In genomic region chr4:117252755-117253154, GRCm38 (mm10) we compare ENCODE assay signal across 9 mouse cellular contexts. TPM values are rescaled to one million over a fixed set of nuclear protein-coding genes. Genes with fewer than 3 reads are reported as not detected.
A peak's percentile ranks its signal among the peaks of the same experiment; 100 is the strongest.
DNase-seq lines count a peak whose midpoint lies in the region; ATAC-seq and TF ChIP-seq lines count a peak whose summit lies in the region.
"Had no signal": no experiment of that assay in that cellular context is flagged by ENCODE, and none has a peak within 500 bp of the region (broad histone marks: within the 10 kb centered on the region; RNA-seq: fewer than 3 reads in every experiment).

No protein-coding gene starts in this region.

- peak overlapping the region; percentile 87 for H3K27ac ChIP-seq in heart, embryonic 16.5 days (ENCODE audit: low read length)
- H3K27ac ChIP-seq in forebrain, embryonic 13.5 days: 0 out of 2 replicates have a peak overlapping the region, but pooled peaks have one; percentile 51
- H3K27ac ChIP-seq in kidney, postnatal 0 days: peak overlapping the region; percentile 92
- H3K27ac ChIP-seq in midbrain, embryonic 15.5 days: no peak overlapping the region

- peaks cover 28% of the 10 kb centered on the region for H3K4me1 ChIP-seq in heart, embryonic 16.5 days (ENCODE audit: control insufficient read depth, insufficient read depth, low read length)
- H3K4me1 ChIP-seq in forebrain, embryonic 13.5 days: peaks cover 28% of the 10 kb centered on the region; the same call in 1 of the 2 replicates
- H3K4me1 ChIP-seq in kidney, postnatal 0 days (replicated peaks; ENCODE audit: insufficient read depth, low read length): 0 out of 2 replicates have a peak, but pooled peaks cover 7% of the 10 kb centered on the region
- peaks cover 12% of the 10 kb centered on the region for H3K4me1 ChIP-seq in midbrain, embryonic 15.5 days

- H3K36me3 ChIP-seq in heart, embryonic 16.5 days (ENCODE audit: control insufficient read depth, insufficient read depth): no peaks in the 10 kb centered on the region
- no peaks in the 10 kb centered on the region for H3K36me3 ChIP-seq in forebrain, embryonic 13.5 days (ENCODE audit: poor library complexity, severe bottlenecking)
- no peaks in the 10 kb centered on the region for H3K36me3 ChIP-seq in kidney, postnatal 0 days (ENCODE audit: insufficient read depth, low read length)
- H3K36me3 ChIP-seq in midbrain, embryonic 15.5 days (replicated peaks): no peaks in the 10 kb centered on the region

- TF ChIP-seq CTCF in kidney, postnatal 0 days (IDR thresholded peaks at IDR 0.05; ENCODE audit: low read depth): no peak

- H3K9me3 ChIP-seq in heart, embryonic 16.5 days (replicated peaks; ENCODE audit: control insufficient read depth, low read length): no peaks in the 10 kb centered on the region
- no peaks in the 10 kb centered on the region for H3K9me3 ChIP-seq in forebrain, embryonic 13.5 days (replicated peaks)
- H3K9me3 ChIP-seq in kidney, postnatal 0 days (replicated peaks; ENCODE audit: low read length): no peaks in the 10 kb centered on the region
- no peaks in the 10 kb centered on the region for H3K9me3 ChIP-seq in midbrain, embryonic 15.5 days

- no peak for DNase-seq in heart, postnatal 36 days
- DNase-seq in kidney, postnatal 0 days (ENCODE audit: low spot score): peak; percentile 24

- H3K4me2 ChIP-seq in heart, embryonic 16.5 days (ENCODE audit: low read depth, low read length): peak overlapping the region; percentile 74
- H3K4me2 ChIP-seq in forebrain, embryonic 13.5 days: peak overlapping the region; percentile 62
- peak overlapping the region; percentile 78 for H3K4me2 ChIP-seq in kidney, postnatal 0 days (ENCODE audit: low read length)
- peak overlapping the region; percentile 63 for H3K4me2 ChIP-seq in midbrain, embryonic 15.5 days

- intact Hi-C loops in heart, postnatal 36 days (cut with DNase I): no loop called here

- H3K27me3 ChIP-seq in heart, embryonic 16.5 days (ENCODE audit: control insufficient read depth, insufficient read depth, low read length): no peaks in the 10 kb centered on the region
- no peaks in the 10 kb centered on the region for H3K27me3 ChIP-seq in forebrain, embryonic 13.5 days
- H3K27me3 ChIP-seq in kidney, postnatal 0 days (ENCODE audit: insufficient read depth, low read length): no peaks in the 10 kb centered on the region
- no peaks in the 10 kb centered on the region for H3K27me3 ChIP-seq in midbrain, embryonic 15.5 days (replicated peaks)

- H3K9ac ChIP-seq in heart, embryonic 16.5 days (ENCODE audit: low read length): peak overlapping the region; percentile 75
- no peak overlapping the region; the same call in 1 of the 2 replicates for H3K9ac ChIP-seq in forebrain, embryonic 13.5 days
- no peak overlapping the region for H3K9ac ChIP-seq in kidney, postnatal 0 days (ENCODE audit: low read depth, low read length)
- H3K9ac ChIP-seq in midbrain, embryonic 15.5 days: no peak overlapping the region

- peak overlapping the region; percentile 64 for H3K4me3 ChIP-seq in heart, embryonic 16.5 days (ENCODE audit: low read length)
- peak overlapping the region; percentile 66 for H3K4me3 ChIP-seq in forebrain, embryonic 13.5 days
- H3K4me3 ChIP-seq in kidney, postnatal 0 days (replicated peaks; ENCODE audit: low read depth, low read length): no peak overlapping the region
- peak overlapping the region; percentile 53; the same call in 1 of the 2 replicates for H3K4me3 ChIP-seq in midbrain, embryonic 15.5 days

- 86% methylated on average over 5 of the region's 5 CpGs for WGBS in heart, embryonic 16.5 days
- WGBS in forebrain, embryonic 13.5 days: 91% methylated on average over 5 of the region's 5 CpGs
- 65% methylated on average over 5 of the region's 5 CpGs for WGBS in kidney, postnatal 0 days
- WGBS in midbrain, embryonic 15.5 days: 93% methylated on average over 5 of the region's 5 CpGs

- no peak for ATAC-seq in heart, embryonic 16.5 days (replicated peaks; ENCODE audit: extremely low read depth, insufficient read depth, low FRiP score)
- no peak for ATAC-seq in forebrain, embryonic 13.5 days
- ATAC-seq in kidney, postnatal 0 days (replicated peaks; ENCODE audit: low FRiP score, low read depth): no peak
- no peak for ATAC-seq in midbrain, embryonic 15.5 days (replicated peaks)
- ATAC-seq in megakaryocyte-erythroid progenitor cell, adult 5-6 weeks (replicated peaks; ENCODE audit: low FRiP score, low TSS enrichment, poor library complexity, severe bottlenecking): no peak
- ATAC-seq in activated CD4-positive, CD25-positive, alpha-beta regulatory T cell, adult 4 months: no peak
- ATAC-seq in frontal cortex, adult (ENCODE audit: low TSS enrichment): no peak

RNA-seq across cellular contexts. Expression of gene Armh1, which starts 0.8 kb away (rescaled TPM):
- polyA plus RNA-seq in heart, embryonic 16.5 days (2015; fragmentation: Nextera tagmentation; extraction: Ambion mirVana): 0.85 and 0.95 TPM in 2 replicates
- not detected for total RNA-seq in heart, postnatal 36 days (2021)
- polyA plus RNA-seq in forebrain, embryonic 13.5 days (2015; fragmentation: Nextera tagmentation; extraction: Ambion mirVana): 0.38 and 0.65 TPM in 2 replicates
- polyA plus RNA-seq in kidney, postnatal 0 days (2015; fragmentation: Nextera tagmentation; extraction: Ambion mirVana): 0.18 and 0.59 TPM in 2 replicates
- polyA plus RNA-seq in midbrain, embryonic 15.5 days (2015; fragmentation: Nextera tagmentation; extraction: Ambion mirVana): 1.8 TPM in 2 replicates
- total RNA-seq in megakaryocyte-erythroid progenitor cell, adult 5-6 weeks (2014; fragmentation: Nextera tagmentation): not detected in 2 replicates
- total RNA-seq in megakaryocyte-erythroid progenitor cell, adult 5-6 weeks (2017): not detected in 2 replicates
- polyA plus RNA-seq in activated CD4-positive, CD25-positive, alpha-beta regulatory T cell, adult 4 months (2017; shearing (Covaris generic)): not detected
- total RNA-seq: gastrocnemius, adult 8-10 months had no signal

RNA-seq across cellular contexts. Expression of gene Tmem53, which starts 1.0 kb away (rescaled TPM):
- polyA plus RNA-seq in heart, embryonic 16.5 days (2015; fragmentation: Nextera tagmentation; extraction: Ambion mirVana): 36.8 and 39.9 TPM in 2 replicates
- total RNA-seq in heart, postnatal 36 days (2021): 10 to 100 TPM; 26.5 to 28.5 TPM
- 6.7 and 6.9 TPM in 2 replicates for polyA plus RNA-seq in forebrain, embryonic 13.5 days (2015; fragmentation: Nextera tagmentation; extraction: Ambion mirVana)
- 34.4 and 40.5 TPM in 2 replicates for polyA plus RNA-seq in kidney, postnatal 0 days (2015; fragmentation: Nextera tagmentation; extraction: Ambion mirVana)
- 9.6 and 11.1 TPM in 2 replicates for polyA plus RNA-seq in midbrain, embryonic 15.5 days (2015; fragmentation: Nextera tagmentation; extraction: Ambion mirVana)
- not detected in 2 replicates for total RNA-seq in megakaryocyte-erythroid progenitor cell, adult 5-6 weeks (2014; fragmentation: Nextera tagmentation)
- total RNA-seq in megakaryocyte-erythroid progenitor cell, adult 5-6 weeks (2017): not detected in 2 replicates
- polyA plus RNA-seq in activated CD4-positive, CD25-positive, alpha-beta regulatory T cell, adult 4 months (2017; shearing (Covaris generic)): 1 to 10 TPM in 1 of 2 experiments, not detected in 1; 1.6 TPM
